Mouse (Mus musculus) heart, postnatal 0 days (tissue): ENCODE results near the gene Ces3a.

Experiments used
- CTCF ChIP-seq: IDR thresholded peaks from 2 replicates; pipeline ENCODE4 v1.5.1; 2016; ENCODE audit warnings: antibody characterized with exemption, control low read depth, low read depth
- EP300 ChIP-seq: IDR thresholded peaks from 2 replicates; pipeline ENCODE4 v1.6.1; 2016; ENCODE audit warnings: antibody characterized with exemption, low read depth

- TF ChIP-seq EP300, result no peak
- peak; percentile 72 for TF ChIP-seq CTCF
Measured at GRCm38 (mm10) chr8:105066761-105067160, 18.4 kb downstream of the Ces3a start.
